8 mouse cellular contexts compared by ENCODE assay signal in the genomic region with DNA sequence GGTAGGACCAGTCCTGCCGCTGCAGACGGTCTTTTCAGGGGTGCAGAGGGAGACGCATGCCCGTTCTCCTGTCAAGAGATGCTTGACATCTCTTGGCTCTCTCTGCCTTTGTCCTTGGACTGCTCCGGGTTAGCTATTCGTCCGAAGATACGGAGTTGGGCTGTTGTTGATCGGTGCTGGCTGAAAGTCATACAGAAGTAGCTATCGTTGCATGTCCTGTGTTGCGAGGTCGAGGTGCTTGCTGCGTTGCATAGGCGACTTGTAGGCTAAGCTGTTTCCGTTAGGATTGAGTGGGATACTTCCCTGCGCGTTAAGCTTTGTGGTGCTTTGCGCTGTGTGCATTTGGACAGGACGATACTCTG. TPM values are rescaled to one million over a fixed set of nuclear protein-coding genes. Genes with fewer than 3 reads are reported as not detected.
DNase-seq lines count a peak whose midpoint lies in the region; ATAC-seq and TF ChIP-seq lines count a peak whose summit lies in the region.

No protein-coding gene starts in this region.

- no peaks in the 10 kb centered on the region for H3K36me3 ChIP-seq in hindbrain, embryonic 16.5 days (ENCODE audit: control insufficient read depth, insufficient read depth, low read length)
- H3K36me3 ChIP-seq in lung, postnatal 0 days (ENCODE audit: insufficient read depth, low read length), result no peaks in the 10 kb centered on the region; the same call in 1 of the 2 replicates

- H3K27me3 ChIP-seq in hindbrain, embryonic 16.5 days (replicated peaks; ENCODE audit: control insufficient read depth, insufficient read depth, low read length), result no peaks in the 10 kb centered on the region
- no peaks in the 10 kb centered on the region for H3K27me3 ChIP-seq in lung, postnatal 0 days (replicated peaks; ENCODE audit: insufficient read depth, low read length)

- DNase-seq in cerebellum, adult 11-12 months, result peak; percentile 65
- peak; percentile 50 for DNase-seq in thymus, postnatal 0 days (ENCODE audit: low spot score)
- DNase-seq in thymus, postnatal 4 days, result no peak
- DNase-seq in lung, postnatal 0 days (ENCODE audit: low spot score), result peak; percentile 45
- peak; percentile 62 for DNase-seq in testis, postnatal 14 days (ENCODE audit: low spot score)
- DNase-seq in B cell, adult 2 months, result no peak

- under 1% methylated on average over 19 of the region's 19 CpGs for WGBS in hindbrain, embryonic 16.5 days
- WGBS in lung, postnatal 0 days, result under 1% methylated on average over 19 of the region's 19 CpGs

- no peaks in the 10 kb centered on the region for H3K9me3 ChIP-seq in hindbrain, embryonic 16.5 days (ENCODE audit: control insufficient read depth, low read length)
- no peaks in the 10 kb centered on the region for H3K9me3 ChIP-seq in lung, postnatal 0 days (ENCODE audit: low read length)

- peak overlapping the region; percentile 100 for H3K27ac ChIP-seq in hindbrain, embryonic 16.5 days (ENCODE audit: low read depth, low read length)
- peak overlapping the region; percentile 100 for H3K27ac ChIP-seq in lung, postnatal 0 days (ENCODE audit: low read length)

- H3K4me1 ChIP-seq in hindbrain, embryonic 16.5 days (ENCODE audit: control insufficient read depth, insufficient read depth, low read depth, low read length), result peaks cover 35% of the 10 kb centered on the region
- H3K4me1 ChIP-seq in lung, postnatal 0 days (ENCODE audit: insufficient read depth, low read depth, low read length), result peaks cover 15% of the 10 kb centered on the region; the same call in 1 of the 2 replicates

- no peak for TF ChIP-seq CTCF in lung, postnatal 0 days (IDR thresholded peaks at IDR 0.05)

- H3K9ac ChIP-seq in hindbrain, embryonic 16.5 days (ENCODE audit: low read depth, low read length), result peak overlapping the region; percentile 97
- H3K9ac ChIP-seq in lung, postnatal 0 days (replicated peaks; ENCODE audit: low read depth), result peak overlapping the region; percentile 99

- peak overlapping the region; percentile 71 for H3K4me2 ChIP-seq in hindbrain, embryonic 16.5 days (ENCODE audit: low read length)
- peak overlapping the region; percentile 89 for H3K4me2 ChIP-seq in lung, postnatal 0 days (replicated peaks; ENCODE audit: low read depth, low read length)

- ATAC-seq in cerebellum, adult (ENCODE audit: insufficient number of reproducible peaks, low FRiP score, low TSS enrichment), result no peak
- ATAC-seq in hindbrain, embryonic 16.5 days, result no peak
- ATAC-seq in lung, postnatal 0 days, result no peak

- H3K4me3 ChIP-seq in hindbrain, embryonic 16.5 days (ENCODE audit: low read length), result peak overlapping the region; percentile 92
- peak overlapping the region; percentile 98 for H3K4me3 ChIP-seq in lung, postnatal 0 days (ENCODE audit: low read depth, low read length)

- no peak for TF ChIP-seq EP300 in lung, postnatal 0 days (IDR thresholded peaks at IDR 0.05)

RNA-seq across cellular contexts. Expression of gene Zbtb2, which starts 0.5 kb away (rescaled TPM):
- polyA plus RNA-seq in thymus, postnatal 0 days (2015; fragmentation: Nextera tagmentation; extraction: Ambion mirVana), result 21.0 and 21.2 TPM in 2 replicates
- polyA plus RNA-seq in hindbrain, embryonic 16.5 days (2015; fragmentation: Nextera tagmentation; extraction: Ambion mirVana), result 11.7 and 15.2 TPM in 2 replicates
- 9.2 and 9.4 TPM in 2 replicates for polyA plus RNA-seq in lung, postnatal 0 days (2015; fragmentation: Nextera tagmentation; extraction: Ambion mirVana)

RNA-seq across cellular contexts. Expression of gene Rmnd1, which starts 43.8 kb away (rescaled TPM):
- polyA plus RNA-seq in thymus, postnatal 0 days (2015; fragmentation: Nextera tagmentation; extraction: Ambion mirVana), result 37.1 and 38.7 TPM in 2 replicates
- polyA plus RNA-seq in hindbrain, embryonic 16.5 days (2015; fragmentation: Nextera tagmentation; extraction: Ambion mirVana), result 41.9 and 49.2 TPM in 2 replicates
- polyA plus RNA-seq in lung, postnatal 0 days (2015; fragmentation: Nextera tagmentation; extraction: Ambion mirVana), result 16.5 and 17.9 TPM in 2 replicates

RNA-seq across cellular contexts. Expression of gene Armt1, which starts 43.9 kb away (rescaled TPM):
- 33.4 and 37.8 TPM in 2 replicates for polyA plus RNA-seq in thymus, postnatal 0 days (2015; fragmentation: Nextera tagmentation; extraction: Ambion mirVana)
- polyA plus RNA-seq in hindbrain, embryonic 16.5 days (2015; fragmentation: Nextera tagmentation; extraction: Ambion mirVana), result 10.6 and 10.9 TPM in 2 replicates
- 9.0 and 10.2 TPM in 2 replicates for polyA plus RNA-seq in lung, postnatal 0 days (2015; fragmentation: Nextera tagmentation; extraction: Ambion mirVana)

Comparison
In these comparisons a context has a peak if more than half of its experiments do, and no peak if none do; other contexts are left out.
1. DNase-seq: peak in cerebellum, adult 11-12 months (single experiment), thymus, postnatal 0 days (single experiment), lung, postnatal 0 days (single experiment) and testis, postnatal 14 days (single experiment); none in thymus, postnatal 4 days (single experiment) and B cell, adult 2 months (0 of 2).